Mouse (Mus musculus): ENCODE results near the gene Crb1. TPM values are rescaled to one million over a fixed set of nuclear protein-coding genes. Genes with fewer than 3 reads are reported as not detected.
A peak's percentile ranks its signal among the peaks of the same experiment; 100 is the strongest.
"Not testable (repeated sequence)": the region's sequence is repeated elsewhere in the genome, so short reads cannot be mapped to it uniquely, and the experiment has no call there.

Gene Crb1
- total RNA-seq, 1 experiment from 2014 or later, result not detected

- no peak for ATAC-seq (ENCODE audit: extremely low read depth, insufficient number of reproducible peaks, low FRiP score, poor library complexity, severe bottlenecking)
Measured at GRCm38 (mm10) chr1:139346030-139346601, 30.8 kb downstream of the Crb1 start.

GRCm38 (mm10) chr1:139340178-139340859 is 36.6 kb downstream of the Crb1 start:
- ATAC-seq (ENCODE audit: extremely low read depth, insufficient number of reproducible peaks, low FRiP score, poor library complexity, severe bottlenecking), result no peak

GRCm38 (mm10) chr1:139336997-139337396 is 39.9 kb downstream of the Crb1 start:
- no peak for ATAC-seq (ENCODE audit: extremely low read depth, insufficient number of reproducible peaks, low FRiP score, poor library complexity, severe bottlenecking)

GRCm38 (mm10) chr1:139328811-139329210 is 48.1 kb downstream of the Crb1 start:
- ATAC-seq (ENCODE audit: extremely low read depth, insufficient number of reproducible peaks, low FRiP score, poor library complexity, severe bottlenecking), result no peak

- no peak for ATAC-seq (ENCODE audit: extremely low read depth, insufficient number of reproducible peaks, low FRiP score, poor library complexity, severe bottlenecking)
Measured at GRCm38 (mm10) chr1:139328286-139328685, 48.6 kb downstream of the Crb1 start.

GRCm38 (mm10) chr1:139325378-139325777 is 51.5 kb downstream of the Crb1 start:
- no peak for ATAC-seq (ENCODE audit: extremely low read depth, insufficient number of reproducible peaks, low FRiP score, poor library complexity, severe bottlenecking)

- ATAC-seq (ENCODE audit: extremely low read depth, insufficient number of reproducible peaks, low FRiP score, poor library complexity, severe bottlenecking), result no peak
Measured at GRCm38 (mm10) chr1:139319798-139320197, 57.1 kb downstream of the Crb1 start.

GRCm38 (mm10) chr1:139314297-139314874 is 62.5 kb downstream of the Crb1 start:
- no peak for ATAC-seq (ENCODE audit: extremely low read depth, insufficient number of reproducible peaks, low FRiP score, poor library complexity, severe bottlenecking)

GRCm38 (mm10) chr1:139308915-139309314 is 68.0 kb downstream of the Crb1 start:
- ATAC-seq (ENCODE audit: extremely low read depth, insufficient number of reproducible peaks, low FRiP score, poor library complexity, severe bottlenecking), result no peak

GRCm38 (mm10) chr1:139302519-139302918 is 74.4 kb downstream of the Crb1 start:
- ATAC-seq (ENCODE audit: extremely low read depth, insufficient number of reproducible peaks, low FRiP score, poor library complexity, severe bottlenecking), result not testable (repeated sequence)

- no peak for ATAC-seq (ENCODE audit: extremely low read depth, insufficient number of reproducible peaks, low FRiP score, poor library complexity, severe bottlenecking)
Measured at GRCm38 (mm10) chr1:139301830-139302229, 75.1 kb downstream of the Crb1 start.

- no peak for ATAC-seq (ENCODE audit: extremely low read depth, insufficient number of reproducible peaks, low FRiP score, poor library complexity, severe bottlenecking)
Measured at GRCm38 (mm10) chr1:139292023-139292422, 84.9 kb downstream of the Crb1 start.

GRCm38 (mm10) chr1:139291593-139291992 is 85.3 kb downstream of the Crb1 start:
- ATAC-seq (ENCODE audit: extremely low read depth, insufficient number of reproducible peaks, low FRiP score, poor library complexity, severe bottlenecking), result no peak

- ATAC-seq (ENCODE audit: extremely low read depth, insufficient number of reproducible peaks, low FRiP score, poor library complexity, severe bottlenecking), result no peak
Measured at GRCm38 (mm10) chr1:139276619-139277320, 100.1 kb downstream of the Crb1 start.

- ATAC-seq (ENCODE audit: extremely low read depth, insufficient number of reproducible peaks, low FRiP score, poor library complexity, severe bottlenecking), result peak; percentile 58; the same call in 1 of the 2 replicates
Measured at GRCm38 (mm10) chr1:139267844-139268243, 109.1 kb downstream of the Crb1 start.

GRCm38 (mm10) chr1:139264245-139264644 is 112.7 kb downstream of the Crb1 start:
- ATAC-seq (ENCODE audit: extremely low read depth, insufficient number of reproducible peaks, low FRiP score, poor library complexity, severe bottlenecking), result no peak

GRCm38 (mm10) chr1:139263158-139263557 is 113.7 kb downstream of the Crb1 start:
- ATAC-seq (ENCODE audit: extremely low read depth, insufficient number of reproducible peaks, low FRiP score, poor library complexity, severe bottlenecking), result no peak

GRCm38 (mm10) chr1:139255581-139255980 is 121.3 kb downstream of the Crb1 start:
- ATAC-seq (ENCODE audit: extremely low read depth, insufficient number of reproducible peaks, low FRiP score, poor library complexity, severe bottlenecking), result no peak

- no peak for ATAC-seq (ENCODE audit: extremely low read depth, insufficient number of reproducible peaks, low FRiP score, poor library complexity, severe bottlenecking)
Measured at GRCm38 (mm10) chr1:139252041-139252440, 124.9 kb downstream of the Crb1 start.

- no peak for ATAC-seq (ENCODE audit: extremely low read depth, insufficient number of reproducible peaks, low FRiP score, poor library complexity, severe bottlenecking)
Measured at GRCm38 (mm10) chr1:139249159-139249558, 127.7 kb downstream of the Crb1 start.

All from neutrophil, adult 5-6 weeks (primary cell).